Mouse (Mus musculus) myocyte (in vitro differentiated cells): Measurements from ENCODE around the gene Gsg1l. TPM values are rescaled to one million over a fixed set of nuclear protein-coding genes. Genes with fewer than 3 reads are reported as not detected.

Experiments used
- H3K27me3 ChIP-seq: one replicate; pipeline ENCODE4 v1.6.1; 2011; ENCODE audit not compliant: control insufficient read depth, insufficient read depth, insufficient read length
- H3K36me3 ChIP-seq: one replicate; pipeline ENCODE4 v1.6.1; 2011; ENCODE audit not compliant: control insufficient read depth, insufficient read depth
- H3K4me2 ChIP-seq: one replicate; pipeline ENCODE4 v1.6.1; 2011; ENCODE audit warnings: low read depth, control low read depth
- H3K4me3 ChIP-seq: one replicate; pipeline ENCODE4 v1.5.1; 2011; ENCODE audit warnings: mild to moderate bottlenecking, control low read depth, moderate library complexity
- H3K79me2 ChIP-seq: one replicate; pipeline ENCODE4 v1.6.1; 2011; ENCODE audit not compliant: control insufficient read depth, insufficient read depth
- H3ac ChIP-seq: one replicate; pipeline ENCODE4 v1.6.1; 2011; ENCODE audit not compliant: control insufficient read depth, insufficient read length
- CEBPB ChIP-seq: IDR thresholded peaks from 2 replicates; pipeline ENCODE4 v1.6.1; 2011; ENCODE audit warnings: mild to moderate bottlenecking, moderate library complexity; ENCODE audit not compliant: poor library complexity, insufficient read depth, severe bottlenecking
- E2F4 ChIP-seq: IDR thresholded peaks from one replicate; pipeline ENCODE4 v1.6.1; 2011; ENCODE audit warnings: mild to moderate bottlenecking, control low read depth, moderate library complexity; ENCODE audit not compliant: insufficient read depth
- MAX ChIP-seq: IDR thresholded peaks from one replicate; pipeline ENCODE4 v1.6.1; 2011; ENCODE audit warnings: low read depth, mild to moderate bottlenecking, control low read depth
- MYOD1 ChIP-seq, 3 experiments: IDR thresholded peaks; one replicate each; pipeline ENCODE4 v1.6.1; 2011; ENCODE audit warnings: control low read depth in 2 of 3, low read depth in 2 of 3, mild to moderate bottlenecking in 2 of 3, moderate library complexity in 1 of 3; ENCODE audit not compliant: insufficient read length in 2 of 3, control insufficient read depth in 1 of 3
- MYOG ChIP-seq, 3 experiments: IDR thresholded peaks; one replicate each; pipeline ENCODE4 v1.6.1; 2011; ENCODE audit warnings: control low read depth in 2 of 3, low read depth in 2 of 3, mild to moderate bottlenecking in 2 of 3; ENCODE audit not compliant: insufficient read length in 2 of 3, control insufficient read depth in 1 of 3, insufficient read depth in 1 of 3
- POLR2A ChIP-seq: IDR thresholded peaks from one replicate; pipeline ENCODE4 v1.6.1; 2011; ENCODE audit warnings: low read depth, mild to moderate bottlenecking, control low read depth, moderate library complexity; ENCODE audit not compliant: insufficient read length
- POLR2AphosphoS2 ChIP-seq: IDR thresholded peaks from one replicate; pipeline ENCODE4 v1.6.1; 2011; ENCODE audit warnings: low read depth, control low read depth; ENCODE audit not compliant: insufficient read length
- REST ChIP-seq: IDR thresholded peaks from one replicate; pipeline ENCODE4 v1.6.1; 2011; ENCODE audit warnings: mild to moderate bottlenecking, control low read depth, moderate library complexity; ENCODE audit not compliant: insufficient read depth, insufficient read length
- SRF ChIP-seq: IDR thresholded peaks from one replicate; pipeline ENCODE4 v1.6.1; 2011; ENCODE audit warnings: low read depth; ENCODE audit not compliant: control insufficient read depth, insufficient read length
- TCF12 ChIP-seq: IDR thresholded peaks from one replicate; pipeline ENCODE4 v1.6.1; 2011; ENCODE audit warnings: mild to moderate bottlenecking, control low read depth; ENCODE audit not compliant: poor library complexity, insufficient read depth, severe bottlenecking
- TCF3 ChIP-seq: IDR thresholded peaks from one replicate; pipeline ENCODE4 v1.6.1; 2011; ENCODE audit warnings: low read depth, control low read depth; ENCODE audit not compliant: insufficient read length
- USF1 ChIP-seq: IDR thresholded peaks from one replicate; pipeline ENCODE4 v1.6.1; 2011; ENCODE audit warnings: low read depth, mild to moderate bottlenecking, control low read depth, moderate library complexity
- polyA plus RNA-seq: library from polyadenylated mRNA; unstranded; fragments of >200 nt; fragmentation: generic; extraction: Trizol; gene quantifications from one replicate; pipeline ENCODE4 v1.2.1, GENCODE M21; 2012; ENCODE audit warnings: missing spikeins

Gsg1l gene
- polyA plus RNA-seq, 1 experiment: not detected

DNA sequence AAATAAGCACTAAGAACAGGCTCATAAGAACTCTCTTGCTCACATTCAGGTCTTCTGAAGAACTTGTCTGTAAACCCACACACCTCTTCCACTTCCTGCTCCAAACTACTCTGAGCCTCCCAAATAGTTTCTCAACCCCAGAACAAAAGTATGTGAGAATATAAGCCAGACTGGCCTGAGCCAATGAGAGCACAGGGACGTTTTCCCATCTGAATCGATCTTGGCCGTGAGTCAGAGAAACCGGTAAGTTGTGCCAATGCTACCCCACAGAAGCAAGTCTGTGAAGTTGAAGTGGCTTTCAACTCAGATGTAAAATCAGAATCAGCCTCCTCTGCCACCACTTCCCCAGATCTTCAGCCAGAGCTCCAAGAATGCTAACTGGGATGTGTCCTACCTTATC lies 31.1 kb upstream of the Gsg1l start:
- Histone ChIP-seq H3K27me3 (no peaks in the 10 kb centered on the region), H3K4me2 (no peak overlapping the region), H3K36me3 (peaks cover 40% of the 10 kb centered on the region), H3K4me3 (no peak overlapping the region), H3ac (no peak overlapping the region), H3K79me2 (no peaks in the 10 kb centered on the region)
- TF ChIP-seq E2F4 (no peak), SRF (no peak), TCF3 (no peak), MAX (no peak), POLR2A (no peak)

DNA sequence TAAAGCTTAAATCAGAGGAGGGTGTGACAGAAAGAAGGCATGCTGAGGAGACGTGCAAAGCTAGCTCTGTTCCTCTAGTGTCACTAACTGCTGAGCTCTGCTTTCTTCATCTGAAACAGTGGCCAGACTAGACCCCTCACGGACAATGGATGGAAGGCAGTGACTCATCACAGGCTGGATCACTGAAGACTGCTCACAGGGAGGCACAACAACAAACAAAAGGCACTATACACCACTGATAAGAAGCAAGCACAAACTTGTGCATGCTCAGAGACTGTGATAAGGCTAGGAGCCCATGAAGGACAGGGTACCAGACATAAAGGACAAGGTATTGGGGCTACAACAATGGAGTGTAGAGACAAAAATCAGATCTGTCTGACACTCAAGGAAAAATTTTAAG lies 29.0 kb upstream of the Gsg1l start:
- H3K4me3 ChIP-seq: no peak overlapping the region
- H3K79me2 ChIP-seq: no peaks in the 10 kb centered on the region
- TF ChIP-seq POLR2AphosphoS2 (no peak), MAX (no peak), USF1 (no peak), E2F4 (no peak), POLR2A (no peak), TCF3 (no peak), SRF (no peak), CEBPB (no peak), MYOD1 (IDR thresholded peaks at IDR 0.05; ENCODE audit: control insufficient read depth in 1 of 3, insufficient read length in 2 of 3, low read depth in 2 of 3) (no peak), REST (no peak), TCF12 (no peak), MYOG (IDR thresholded peaks at IDR 0.05; ENCODE audit: control insufficient read depth in 1 of 3, insufficient read depth in 1 of 3, insufficient read length in 2 of 3, low read depth in 2 of 3) (no peak)
- H3K36me3 ChIP-seq: peaks cover 33% of the 10 kb centered on the region
- no peak overlapping the region for H3K4me2 ChIP-seq
- no peak overlapping the region for H3ac ChIP-seq
- H3K27me3 ChIP-seq: no peaks in the 10 kb centered on the region

DNA sequence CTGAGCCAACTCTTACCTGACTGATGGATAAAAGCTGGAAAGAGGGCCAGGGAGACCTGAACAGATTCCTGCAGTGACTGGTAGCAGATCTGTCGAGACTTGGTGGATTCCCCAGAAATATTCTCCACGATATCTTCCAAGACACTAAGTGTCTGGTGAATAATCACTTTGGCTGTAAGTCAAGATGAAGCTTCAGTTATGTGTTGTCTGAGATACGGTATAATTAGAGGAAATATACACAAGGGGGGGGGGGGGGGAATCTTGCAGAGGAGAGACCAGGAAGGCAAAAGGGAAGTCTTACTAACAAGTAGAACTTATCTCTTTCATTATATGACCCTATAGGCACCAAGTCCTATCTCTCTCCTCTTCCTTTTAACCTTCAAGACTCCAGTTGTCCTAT lies 27.7 kb upstream of the Gsg1l start:
- H3K4me3 ChIP-seq: no peak overlapping the region
- no peak overlapping the region for H3ac ChIP-seq
- H3K4me2 ChIP-seq: no peak overlapping the region
- H3K36me3 ChIP-seq: peaks cover 26% of the 10 kb centered on the region
- TF ChIP-seq POLR2A: no peak
- TF ChIP-seq REST: no peak
- TF ChIP-seq POLR2AphosphoS2: no peak
- TF ChIP-seq MAX: no peak
- no peak for TF ChIP-seq SRF
- no peak for TF ChIP-seq MYOD1 (IDR thresholded peaks at IDR 0.05; ENCODE audit: control insufficient read depth in 1 of 3, insufficient read length in 2 of 3, low read depth in 2 of 3)
- H3K79me2 ChIP-seq: no peaks in the 10 kb centered on the region
- no peaks in the 10 kb centered on the region for H3K27me3 ChIP-seq

DNA sequence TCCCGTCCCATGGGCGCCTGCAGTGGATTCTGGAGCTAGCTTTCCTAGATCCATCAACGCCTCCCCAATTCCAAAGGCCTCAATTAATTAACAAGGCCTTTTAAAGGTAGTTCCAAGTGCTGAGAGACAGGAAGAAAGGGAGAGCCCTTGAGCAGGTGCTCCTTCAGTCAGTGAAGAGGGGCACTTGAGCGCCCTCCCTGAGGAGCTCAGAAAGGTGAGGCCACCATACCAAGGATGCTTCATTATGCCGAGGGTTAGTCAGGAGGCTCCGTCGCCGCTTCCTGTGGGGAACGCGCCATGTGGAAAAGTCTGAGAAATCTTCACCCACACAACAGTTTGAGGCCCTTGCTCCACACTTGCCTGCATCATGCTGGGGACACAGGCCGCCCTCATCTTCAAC lies 18.2 kb upstream of the Gsg1l start:
- Histone ChIP-seq H3ac (no peak overlapping the region), H3K79me2 (no peaks in the 10 kb centered on the region), H3K36me3 (peaks cover 18% of the 10 kb centered on the region), H3K27me3 (no peaks in the 10 kb centered on the region), H3K4me2 (no peak overlapping the region), H3K4me3 (no peak overlapping the region)
- TF ChIP-seq MAX (no peak), POLR2A (no peak), MYOG (IDR thresholded peaks at IDR 0.05; ENCODE audit: control insufficient read depth in 1 of 3, insufficient read depth in 1 of 3, insufficient read length in 2 of 3, low read depth in 2 of 3) (no peak), MYOD1 (IDR thresholded peaks at IDR 0.05; ENCODE audit: control insufficient read depth in 1 of 3, insufficient read length in 2 of 3, low read depth in 2 of 3) (no peak), POLR2AphosphoS2 (no peak), TCF12 (no peak), TCF3 (no peak), SRF (no peak), REST (no peak), USF1 (no peak), E2F4 (no peak), CEBPB (no peak)

DNA sequence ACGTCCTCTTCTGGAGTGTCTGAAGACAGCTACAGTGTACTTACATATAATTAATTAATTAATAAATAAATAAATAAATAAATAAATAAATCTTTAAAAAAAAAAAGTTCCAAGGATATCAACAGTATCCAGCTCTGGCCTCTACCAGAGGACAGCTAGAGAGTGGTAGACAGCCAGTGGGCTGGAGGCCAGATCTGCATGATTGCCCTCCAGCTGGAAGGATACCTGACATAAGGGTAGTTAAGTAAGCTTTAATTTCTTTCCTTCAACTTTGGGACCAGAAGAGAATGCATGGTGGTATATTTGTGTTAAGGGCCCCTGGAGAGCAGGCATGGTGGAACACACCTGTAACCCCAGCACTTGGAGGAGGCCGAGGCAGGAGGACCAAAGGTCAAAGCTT lies 17.6 kb upstream of the Gsg1l start:
- Histone ChIP-seq H3K4me3 (no peak overlapping the region), H3K79me2 (no peaks in the 10 kb centered on the region), H3ac (no peak overlapping the region), H3K4me2 (no peak overlapping the region), H3K27me3 (no peaks in the 10 kb centered on the region), H3K36me3 (peaks cover 17% of the 10 kb centered on the region)
- TF ChIP-seq TCF3: no peak
- TF ChIP-seq MYOD1 (IDR thresholded peaks at IDR 0.05; ENCODE audit: control insufficient read depth in 1 of 3, insufficient read length in 2 of 3, low read depth in 2 of 3): no peak
- TF ChIP-seq CEBPB: no peak
- no peak for TF ChIP-seq POLR2A
- no peak for TF ChIP-seq SRF
- no peak for TF ChIP-seq TCF12
- TF ChIP-seq REST: no peak
- no peak for TF ChIP-seq POLR2AphosphoS2
- TF ChIP-seq USF1: no peak
- no peak for TF ChIP-seq E2F4
- TF ChIP-seq MAX: no peak
- no peak for TF ChIP-seq MYOG (IDR thresholded peaks at IDR 0.05; ENCODE audit: control insufficient read depth in 1 of 3, insufficient read depth in 1 of 3, insufficient read length in 2 of 3, low read depth in 2 of 3)
